Mouse (Mus musculus) neural tube, embryonic 13.5 days (tissue): ENCODE measurements around the gene Hcn4. TPM values are rescaled to one million over a fixed set of nuclear protein-coding genes. Genes with fewer than 3 reads are reported as not detected.
A peak's percentile ranks its signal among the peaks of the same experiment; 100 is the strongest.

Source experiments
- ATAC-seq: fragments of 200-750 bp; cut with Nextera tagmentation; 2 replicates; pipeline ENCODE4 v1.8.0; 2017; ENCODE audit warnings: low read depth, mild to moderate bottlenecking, moderate TSS enrichment, moderate library complexity
- H3K27ac ChIP-seq: fragments of 300-500 bp; sonication (generic); replicated peaks from 2 replicates; pipeline ENCODE4 v1.5.1; 2015; ENCODE audit warnings: moderate library complexity, mild to moderate bottlenecking, inconsistent platforms
- H3K27me3 ChIP-seq: fragments of 300-500 bp; sonication (generic); 2 replicates; pipeline ENCODE4 v1.6.1; 2015; ENCODE audit warnings: mild to moderate bottlenecking, inconsistent platforms
- H3K36me3 ChIP-seq: fragments of 300-500 bp; sonication (generic); 2 replicates; pipeline ENCODE4 v1.6.1; 2015; ENCODE audit warnings: mild to moderate bottlenecking, inconsistent platforms
- H3K4me1 ChIP-seq: fragments of 300-500 bp; sonication (generic); replicated peaks from 2 replicates; pipeline ENCODE4 v1.6.1; 2015; ENCODE audit warnings: inconsistent platforms
- H3K4me2 ChIP-seq: fragments of 300-500 bp; sonication (generic); 2 replicates; pipeline ENCODE4 v1.6.1; 2015; ENCODE audit warnings: inconsistent platforms, mild to moderate bottlenecking, moderate library complexity
- H3K4me3 ChIP-seq: fragments of 300-500 bp; sonication (generic); 2 replicates; pipeline ENCODE4 v1.5.1; 2015; ENCODE audit warnings: mild to moderate bottlenecking, inconsistent platforms
- H3K9ac ChIP-seq: fragments of 300-500 bp; sonication (generic); 2 replicates; pipeline ENCODE4 v1.6.1; 2015; ENCODE audit warnings: moderate library complexity, mild to moderate bottlenecking, inconsistent platforms
- H3K9me3 ChIP-seq: fragments of 300-500 bp; sonication (generic); 2 replicates; pipeline ENCODE4 v1.6.1; 2016; ENCODE audit warnings: inconsistent platforms
- WGBS: fragments of 180-500 bp; shearing (Covaris S2); methylation state at CpG from one replicate; pipeline ENCODE4 v1.1.7; 2015; 5-methylcytosine and 5-hydroxymethylcytosine counted together
- polyA plus RNA-seq: library from polyadenylated mRNA; unstranded; fragments of >200 nt; fragmentation: Nextera tagmentation; extraction: Ambion mirVana; gene quantifications from 2 replicates; pipeline ENCODE4 v1.2.1, GENCODE M21; 2015

The Hcn4 gene
- polyA plus RNA-seq, 1 experiment from 2014 or later = 3.0 TPM

DNA sequence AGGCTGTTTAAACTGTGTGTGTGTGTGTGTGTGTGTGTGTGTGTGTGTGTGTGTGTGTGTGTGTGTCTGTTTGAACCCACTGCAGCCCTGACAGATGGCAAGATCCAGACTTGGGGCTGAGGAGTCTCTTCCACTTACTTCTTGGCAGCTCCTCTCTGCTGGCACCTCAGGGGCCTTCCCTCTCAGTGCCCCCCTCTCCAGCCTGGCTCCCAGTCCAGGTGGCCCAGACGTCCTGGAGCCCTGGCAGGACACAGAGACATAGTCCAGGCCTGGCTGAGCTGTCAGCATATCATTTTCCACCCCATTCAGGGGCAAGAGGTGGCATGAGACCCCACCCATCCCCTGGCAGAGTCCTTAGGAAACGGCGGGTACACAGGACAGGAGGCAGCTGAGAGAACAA lies 5.5 kb upstream of the Hcn4 start:
- Histone ChIP-seq H3K27me3 (peaks cover 38% of the 10 kb centered on the region), H3K9me3 (no peaks in the 10 kb centered on the region), H3K27ac (no peak overlapping the region), H3K9ac (no peak overlapping the region), H3K4me2 (no peak overlapping the region), H3K36me3 (no peaks in the 10 kb centered on the region), H3K4me3 (no peak overlapping the region), H3K4me1 (peaks cover 23% of the 10 kb centered on the region)
- no peak for ATAC-seq
- 65% methylated on average over 3 of the region's 3 CpGs for WGBS

DNA sequence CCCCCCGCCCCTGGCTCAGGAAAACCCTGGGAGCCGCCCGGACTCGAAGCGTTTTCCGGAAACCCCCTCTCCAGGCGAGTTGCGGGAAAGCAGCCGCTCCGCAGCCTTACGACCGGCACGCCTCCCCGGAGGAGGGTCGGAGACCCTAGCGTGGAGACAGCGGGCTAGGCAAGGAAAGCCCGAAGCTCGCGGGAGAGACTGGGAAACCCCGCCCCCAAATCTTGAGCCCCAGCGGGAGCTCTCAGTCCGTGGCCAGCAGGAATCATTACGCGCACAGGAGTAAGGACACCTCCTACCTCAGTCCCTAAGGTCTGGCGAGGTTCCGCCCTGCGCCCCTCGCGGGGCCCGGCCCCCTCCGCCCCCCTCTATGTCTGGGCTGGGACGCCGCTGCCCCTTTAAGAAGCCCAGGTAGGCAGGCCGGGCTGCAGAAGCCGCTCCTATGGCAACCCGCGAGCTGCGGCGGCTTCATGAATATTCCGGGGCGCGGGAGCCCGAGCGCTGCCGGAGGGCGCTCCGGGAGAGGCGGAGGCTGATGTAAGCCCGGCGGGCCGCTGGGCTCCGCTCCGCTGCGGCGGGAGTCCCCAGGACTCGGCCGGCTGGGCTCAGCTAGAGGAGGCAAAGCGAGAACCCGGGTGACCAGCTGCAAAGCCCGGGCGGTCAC lies 651 bp upstream of the Hcn4 start:
- H3K36me3 ChIP-seq = no peaks in the 10 kb centered on the region
- H3K4me1 ChIP-seq = peaks cover 61% of the 10 kb centered on the region
- under 1% methylated on average over 62 of the region's 62 CpGs for WGBS
- peak overlapping the region; percentile 95 for H3K27ac ChIP-seq
- peak; percentile 88 for ATAC-seq
- H3K9ac ChIP-seq = peak overlapping the region; percentile 93
- peaks cover 65% of the 10 kb centered on the region for H3K27me3 ChIP-seq
- H3K9me3 ChIP-seq = no peaks in the 10 kb centered on the region
- peak overlapping the region; percentile 86 for H3K4me2 ChIP-seq
- peak overlapping the region; percentile 90 for H3K4me3 ChIP-seq

DNA sequence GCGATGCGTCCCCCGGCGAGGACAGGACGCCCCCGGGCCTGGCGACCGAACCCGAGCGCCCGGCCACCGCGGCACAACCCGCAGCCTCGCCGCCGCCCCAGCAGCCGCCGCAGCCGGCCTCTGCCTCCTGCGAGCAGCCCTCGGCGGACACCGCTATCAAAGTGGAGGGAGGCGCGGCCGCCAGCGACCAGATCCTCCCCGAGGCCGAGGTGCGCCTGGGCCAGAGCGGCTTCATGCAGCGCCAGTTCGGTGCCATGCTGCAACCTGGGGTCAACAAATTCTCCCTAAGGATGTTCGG lies 655 bp downstream of the Hcn4 start:
- under 1% methylated on average over 18 of the region's 35 CpGs for WGBS
- H3K4me1 ChIP-seq = peaks cover 73% of the 10 kb centered on the region
- peak overlapping the region; percentile 95 for H3K27ac ChIP-seq
- peak overlapping the region; percentile 90 for H3K4me3 ChIP-seq
- peak overlapping the region; percentile 86 for H3K4me2 ChIP-seq
- ATAC-seq = no peak
- H3K9me3 ChIP-seq = no peaks in the 10 kb centered on the region
- no peaks in the 10 kb centered on the region for H3K36me3 ChIP-seq
- peak overlapping the region; percentile 93 for H3K9ac ChIP-seq
- peaks cover 57% of the 10 kb centered on the region for H3K27me3 ChIP-seq

DNA sequence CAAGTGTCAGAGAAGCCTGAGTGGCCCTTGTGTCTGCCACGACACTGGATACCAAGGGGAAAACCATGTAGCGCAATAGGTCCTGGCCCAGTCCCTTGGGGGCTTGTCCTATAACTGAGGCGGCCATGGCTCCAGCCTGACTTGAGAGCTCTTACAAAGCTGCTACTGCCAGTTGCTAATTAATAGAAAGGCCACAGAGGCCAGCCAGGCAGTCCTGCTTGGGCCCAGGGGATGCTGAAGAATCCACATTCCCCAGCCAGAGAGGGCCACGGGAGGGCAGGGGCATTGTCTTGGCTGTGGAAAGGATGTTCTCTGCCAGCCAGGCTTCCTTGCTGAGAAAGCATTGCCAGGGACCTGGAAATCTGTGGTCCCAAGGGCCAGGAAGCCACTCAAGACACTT lies 6.4 kb downstream of the Hcn4 start:
- Histone ChIP-seq H3K9me3 (no peaks in the 10 kb centered on the region), H3K27me3 (peaks cover 23% of the 10 kb centered on the region), H3K9ac (no peak overlapping the region), H3K36me3 (no peaks in the 10 kb centered on the region), H3K4me3 (no peak overlapping the region), H3K4me2 (no peak overlapping the region), H3K27ac (no peak overlapping the region), H3K4me1 (peaks cover 77% of the 10 kb centered on the region)
- no peak for ATAC-seq
- 56% methylated on average over 4 of the region's 4 CpGs for WGBS

DNA sequence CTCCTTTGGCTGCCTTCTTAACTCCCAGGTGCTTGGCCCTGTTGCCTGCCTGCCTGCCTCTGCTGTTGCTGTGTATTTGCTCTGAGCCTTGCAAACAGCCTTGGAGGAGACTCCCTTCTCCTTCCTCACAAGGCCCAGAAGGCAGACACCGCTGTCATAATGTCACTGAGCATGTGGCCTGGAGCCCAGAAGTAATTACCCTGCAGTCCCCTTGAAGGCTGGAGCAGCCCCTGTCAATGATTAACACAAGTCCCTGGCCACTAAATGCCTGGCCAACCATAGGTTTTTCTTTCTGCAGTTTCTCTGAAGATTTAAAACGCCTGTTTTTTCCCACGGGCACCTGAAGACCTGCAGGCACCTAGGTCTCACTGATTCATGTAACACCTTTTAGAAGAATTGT lies 9.7 kb downstream of the Hcn4 start:
- H3K9ac ChIP-seq = no peak overlapping the region
- no peak overlapping the region for H3K4me3 ChIP-seq
- ATAC-seq = no peak
- no peak overlapping the region for H3K4me2 ChIP-seq
- no peaks in the 10 kb centered on the region for H3K27me3 ChIP-seq
- H3K4me1 ChIP-seq = peaks cover 60% of the 10 kb centered on the region
- no peaks in the 10 kb centered on the region for H3K9me3 ChIP-seq
- H3K27ac ChIP-seq = no peak overlapping the region
- 54% methylated on average over 3 of the region's 3 CpGs for WGBS
- H3K36me3 ChIP-seq = no peaks in the 10 kb centered on the region

DNA sequence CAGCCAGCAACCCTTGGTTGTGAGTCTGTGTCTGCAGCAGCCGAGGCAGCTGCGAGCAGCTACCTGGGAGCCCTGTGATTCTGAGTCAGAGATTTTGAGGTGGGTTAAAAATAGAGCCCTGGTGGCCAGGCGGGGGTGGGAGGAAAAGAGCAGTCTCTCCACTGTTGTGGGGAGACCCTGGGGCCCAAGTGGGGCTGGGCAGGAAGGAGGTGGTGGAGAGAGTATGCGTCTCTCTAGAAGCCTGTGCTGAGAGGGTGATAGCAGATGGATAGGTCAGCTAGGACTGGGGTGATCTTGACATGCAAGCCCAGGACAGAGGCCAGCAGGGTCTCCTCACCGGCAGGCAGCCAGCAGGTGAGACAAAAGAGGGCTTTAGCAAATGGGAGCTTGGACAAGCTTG lies 14.0 kb downstream of the Hcn4 start:
- Histone ChIP-seq H3K27ac (no peak overlapping the region), H3K9me3 (no peaks in the 10 kb centered on the region), H3K4me2 (no peak overlapping the region), H3K4me3 (no peak overlapping the region), H3K4me1 (peaks cover 37% of the 10 kb centered on the region), H3K9ac (no peak overlapping the region), H3K27me3 (no peaks in the 10 kb centered on the region), H3K36me3 (no peaks in the 10 kb centered on the region)
- ATAC-seq = no peak
- WGBS = 80% methylated on average over 5 of the region's 5 CpGs

DNA sequence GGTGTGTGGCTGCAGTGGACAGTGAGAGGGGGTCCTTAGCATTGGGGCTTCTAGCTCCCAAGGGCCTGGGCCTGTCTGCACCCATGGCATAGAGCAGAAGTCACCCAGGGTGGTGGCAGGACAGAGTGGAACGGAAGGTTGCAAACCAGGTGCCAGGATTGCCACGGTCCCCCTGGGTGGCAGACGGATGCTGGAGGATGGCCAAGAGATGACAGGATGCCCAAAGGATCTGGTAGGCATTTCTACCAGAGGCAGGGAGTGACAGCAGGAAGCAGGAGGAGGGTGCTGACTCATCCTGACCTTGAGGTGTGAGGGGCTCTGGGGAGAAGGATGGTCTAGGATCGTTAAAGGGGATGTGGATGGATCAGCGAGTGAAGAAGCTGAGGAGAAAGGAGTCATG lies 15.3 kb downstream of the Hcn4 start:
- Histone ChIP-seq H3K36me3 (no peaks in the 10 kb centered on the region), H3K9ac (no peak overlapping the region), H3K9me3 (no peaks in the 10 kb centered on the region), H3K27ac (no peak overlapping the region), H3K27me3 (no peaks in the 10 kb centered on the region), H3K4me3 (no peak overlapping the region), H3K4me1 (peaks cover 34% of the 10 kb centered on the region), H3K4me2 (no peak overlapping the region)
- ATAC-seq = 0 out of 2 replicates have a peak, but pooled peaks have one; percentile 46
- WGBS = 72% methylated on average over 5 of the region's 5 CpGs

DNA sequence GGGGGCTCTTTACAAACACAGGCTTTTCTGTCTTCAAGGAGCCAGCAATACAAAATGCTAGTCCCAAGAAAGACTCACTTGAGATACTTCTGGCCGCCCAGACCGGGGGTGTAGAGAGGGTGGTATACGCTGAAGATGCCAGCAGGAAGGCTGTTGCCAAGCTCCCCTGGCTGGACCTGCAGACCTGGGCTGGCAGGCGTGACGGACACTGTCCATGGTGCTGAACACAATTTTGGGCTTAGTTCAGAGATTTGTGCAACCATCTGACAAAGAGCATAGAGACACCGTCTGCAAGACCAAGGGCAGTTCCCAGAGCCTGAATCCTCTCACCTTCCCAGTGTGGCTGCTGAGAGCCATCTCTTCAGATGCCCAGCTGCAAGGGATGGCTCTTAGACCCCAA lies 18.4 kb downstream of the Hcn4 start:
- Histone ChIP-seq H3K36me3 (peaks cover 17% of the 10 kb centered on the region; the same call in 1 of the 2 replicates), H3K27me3 (0 out of 2 replicates have a peak, but pooled peaks cover 4% of the 10 kb centered on the region), H3K27ac (no peak overlapping the region), H3K4me2 (no peak overlapping the region), H3K4me3 (no peak overlapping the region), H3K9ac (no peak overlapping the region), H3K4me1 (peaks cover 17% of the 10 kb centered on the region), H3K9me3 (no peaks in the 10 kb centered on the region)
- WGBS = 29% methylated on average over 6 of the region's 6 CpGs
- ATAC-seq = no peak

DNA sequence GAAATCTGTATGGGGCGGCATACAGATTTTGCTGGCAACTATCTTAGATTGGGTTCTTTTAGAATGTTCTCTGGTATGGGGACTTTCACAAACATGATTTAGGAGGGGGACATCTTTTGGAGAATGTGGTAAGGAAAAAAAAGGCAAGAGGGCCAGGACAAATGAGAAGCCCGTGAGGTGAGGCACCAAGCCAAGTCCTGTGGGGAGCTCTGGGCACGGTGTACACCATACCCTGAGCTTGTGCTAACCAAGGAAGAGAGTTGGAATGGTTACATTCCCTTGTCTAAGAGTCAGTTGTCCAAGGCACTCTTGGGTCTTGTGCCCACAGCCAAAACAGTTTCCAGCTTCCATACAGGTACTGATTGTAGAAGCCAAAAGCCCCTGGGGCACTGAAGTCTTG lies 21.4 kb downstream of the Hcn4 start:
- peaks cover 20% of the 10 kb centered on the region for H3K4me1 ChIP-seq
- no peaks in the 10 kb centered on the region for H3K9me3 ChIP-seq
- H3K9ac ChIP-seq = no peak overlapping the region
- H3K4me2 ChIP-seq = no peak overlapping the region
- no peak for ATAC-seq
- no peak overlapping the region for H3K27ac ChIP-seq
- 92% methylated on average over 3 of the region's 3 CpGs for WGBS
- no peak overlapping the region for H3K4me3 ChIP-seq
- peaks cover 4% of the 10 kb centered on the region; the same call in 1 of the 2 replicates for H3K27me3 ChIP-seq
- H3K36me3 ChIP-seq = peaks cover 17% of the 10 kb centered on the region; the same call in 1 of the 2 replicates

DNA sequence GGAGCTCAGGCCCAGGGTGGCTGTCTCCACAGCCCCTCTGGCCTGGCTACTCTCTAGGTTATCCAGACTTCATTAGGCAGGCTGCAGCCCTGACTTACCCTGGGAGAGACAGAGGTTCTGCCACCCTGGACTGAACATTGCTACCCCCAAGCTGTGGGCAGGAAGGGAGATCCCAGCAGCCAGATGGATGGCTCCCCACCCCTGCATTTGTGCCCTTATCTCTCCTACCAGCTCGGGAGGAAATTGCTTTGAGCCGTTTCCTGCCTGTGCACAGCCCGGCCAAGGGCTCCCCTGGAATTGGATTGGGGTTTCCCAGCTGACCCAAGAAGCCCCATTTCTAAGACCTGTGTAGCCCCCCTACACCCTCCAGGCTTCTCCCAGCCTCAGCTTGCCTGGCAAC lies 23.8 kb downstream of the Hcn4 start:
- Histone ChIP-seq H3K9ac (no peak overlapping the region), H3K4me3 (no peak overlapping the region), H3K4me1 (peaks cover 40% of the 10 kb centered on the region), H3K27me3 (peaks cover 5% of the 10 kb centered on the region; the same call in 1 of the 2 replicates), H3K4me2 (no peak overlapping the region), H3K36me3 (peaks cover 17% of the 10 kb centered on the region; the same call in 1 of the 2 replicates), H3K9me3 (no peaks in the 10 kb centered on the region), H3K27ac (no peak overlapping the region)
- 60% methylated on average over 3 of the region's 3 CpGs for WGBS
- no peak for ATAC-seq

DNA sequence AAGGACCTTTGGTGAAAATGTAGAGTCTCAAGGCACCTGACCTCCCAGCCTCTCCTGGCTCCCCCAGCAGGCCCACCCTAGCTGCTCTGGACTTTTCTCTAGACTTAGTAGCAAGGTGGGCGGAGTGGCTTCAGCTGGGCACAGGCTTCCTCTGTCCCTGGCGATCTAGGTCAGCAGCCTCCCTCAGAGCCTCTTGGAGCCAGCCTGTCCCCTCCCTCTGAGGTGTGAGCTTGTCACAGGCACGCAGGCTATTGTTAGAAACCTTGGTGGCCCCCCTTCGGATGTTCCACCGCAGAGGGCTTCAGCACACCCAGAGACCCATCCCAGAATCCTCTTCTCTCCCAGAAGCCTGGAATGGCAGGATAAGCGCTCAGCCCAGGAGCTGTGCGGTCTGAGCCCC lies 24.5 kb downstream of the Hcn4 start:
- Histone ChIP-seq H3K27ac (no peak overlapping the region), H3K27me3 (peaks cover 8% of the 10 kb centered on the region; the same call in 1 of the 2 replicates), H3K36me3 (peaks cover 17% of the 10 kb centered on the region; the same call in 1 of the 2 replicates), H3K9me3 (no peaks in the 10 kb centered on the region), H3K4me2 (no peak overlapping the region), H3K4me1 (peaks cover 35% of the 10 kb centered on the region), H3K4me3 (no peak overlapping the region), H3K9ac (no peak overlapping the region)
- WGBS = 72% methylated on average over 7 of the region's 7 CpGs
- ATAC-seq = no peak

DNA sequence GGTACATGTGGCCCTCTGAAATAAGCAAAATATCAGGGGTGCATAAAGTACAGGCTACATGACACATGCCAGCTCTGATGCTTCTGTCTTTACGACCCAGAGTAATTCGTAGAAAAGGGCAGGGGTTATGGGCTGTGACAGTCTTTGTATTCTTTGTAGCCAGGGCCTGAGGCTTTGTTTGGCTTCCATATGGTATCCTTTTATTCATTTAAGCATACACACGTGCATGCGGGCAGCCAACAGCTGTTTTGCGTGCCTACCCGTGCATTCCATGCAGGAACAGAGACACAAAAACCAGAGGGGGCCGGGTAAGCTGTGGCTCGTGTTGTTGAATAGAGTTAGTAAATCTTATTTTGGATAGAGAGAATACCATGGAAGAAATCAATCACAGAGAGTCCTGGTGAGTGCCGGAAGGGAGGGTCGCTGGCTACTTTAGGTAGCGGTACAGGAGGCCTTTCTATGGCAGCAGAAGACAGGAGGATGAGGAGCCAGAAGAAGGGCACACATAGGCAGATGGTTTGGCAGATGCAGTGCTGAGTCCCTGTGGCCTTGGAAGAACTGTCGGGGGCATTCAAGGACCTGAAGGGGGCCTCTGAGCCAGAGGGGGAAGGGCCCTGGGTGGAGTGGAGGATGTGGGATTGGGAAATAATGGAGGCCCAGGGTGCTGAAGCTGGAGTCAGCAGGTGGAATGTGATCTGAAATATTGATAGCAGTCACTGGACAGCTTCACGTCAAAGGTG lies 26.5 kb downstream of the Hcn4 start:
- H3K9ac ChIP-seq = peak overlapping the region; percentile 35; the same call in 1 of the 2 replicates
- H3K4me3 ChIP-seq = no peak overlapping the region
- H3K27ac ChIP-seq = peak overlapping the region; percentile 71
- peaks cover 8% of the 10 kb centered on the region; the same call in 1 of the 2 replicates for H3K27me3 ChIP-seq
- no peaks in the 10 kb centered on the region for H3K9me3 ChIP-seq
- H3K4me2 ChIP-seq = no peak overlapping the region
- peaks cover 51% of the 10 kb centered on the region for H3K4me1 ChIP-seq
- ATAC-seq = peak; percentile 54
- WGBS = 19% methylated on average over 13 of the region's 13 CpGs
- H3K36me3 ChIP-seq = peaks cover 11% of the 10 kb centered on the region; the same call in 1 of the 2 replicates
